Mouse (Mus musculus) G1E (cell line): Measurements from ENCODE around the gene 2610301B20Rik.
"Not testable (repeated sequence)": the region's sequence is repeated elsewhere in the genome, so short reads cannot be mapped to it uniquely, and the experiment has no call there.

Experiments used
- CTCF ChIP-seq: IDR thresholded peaks from 2 replicates; pipeline ENCODE4 v1.5.1; 2012; ENCODE audit warnings: low read depth, low read length, inconsistent platforms, mixed read lengths
- GATA1 ChIP-seq: IDR thresholded peaks from 2 replicates; pipeline ENCODE4 v1.6.1; 2012; ENCODE audit warnings: borderline replicate concordance, low read length, inconsistent platforms, mixed read lengths
- GATA2 ChIP-seq: IDR thresholded peaks from 2 replicates; pipeline ENCODE4 v1.6.1; 2012; ENCODE audit warnings: low read depth, low read length, inconsistent platforms, borderline replicate concordance
- TAL1 ChIP-seq: conservative IDR thresholded peaks from 2 replicates; pipeline ENCODE4 v1.6.1; 2012; ENCODE audit warnings: low read depth, low read length, inconsistent platforms, mixed read lengths

DNA sequence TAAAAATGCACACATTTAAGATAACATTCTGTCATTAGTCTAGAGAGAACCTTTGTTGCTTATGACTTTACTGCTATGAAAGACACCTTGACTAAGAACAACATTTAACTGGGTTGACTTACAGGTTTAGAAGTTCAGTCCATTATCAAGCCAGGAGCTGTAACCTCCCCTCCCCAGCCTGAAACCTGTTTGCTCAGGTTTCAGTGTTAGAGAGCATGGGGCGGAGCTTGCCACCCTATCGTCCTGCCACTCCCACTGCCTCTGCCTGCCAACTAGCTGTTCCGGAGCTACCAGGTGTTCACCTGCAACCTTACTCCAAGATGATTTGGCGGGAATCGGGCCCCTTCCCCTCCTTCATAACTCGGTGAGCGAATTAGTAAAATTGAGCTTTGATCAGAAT is 37.1 kb downstream of the 2610301B20Rik start:
- TF ChIP-seq CTCF, GATA1, TAL1, GATA2: not testable (repeated sequence)
